Mouse (Mus musculus): ENCODE measurements around the gene Prcd.
A peak's percentile ranks its signal among the peaks of the same experiment; 100 is the strongest.
"Not testable (repeated sequence)": the region's sequence is repeated elsewhere in the genome, so short reads cannot be mapped to it uniquely, and the experiment has no call there.

Prcd gene

DNA sequence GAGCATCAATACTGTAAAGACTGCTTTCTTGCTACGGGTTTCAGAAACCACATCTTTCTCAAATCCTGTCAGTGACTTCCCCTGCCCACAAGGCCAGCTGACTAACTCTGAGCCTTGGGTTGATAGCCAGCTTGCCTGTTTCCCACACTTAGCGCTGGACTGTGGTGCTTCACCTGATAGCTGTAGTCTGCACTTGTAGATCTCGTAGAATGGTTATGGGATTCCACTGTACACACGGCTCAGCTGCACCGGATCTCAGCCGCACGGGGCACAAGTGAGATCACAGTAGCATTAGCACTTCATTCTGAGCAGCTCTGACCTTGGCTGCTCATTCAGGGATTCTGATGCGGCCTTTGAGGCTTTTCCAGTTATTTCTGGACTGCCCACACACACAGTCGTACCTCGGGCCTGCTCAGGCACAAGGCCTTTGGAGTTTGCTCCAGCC lies 15.1 kb downstream of the Prcd start:
- peak; percentile 62 for DNase-seq (ENCODE audit: low read depth, low spot score)

DNA sequence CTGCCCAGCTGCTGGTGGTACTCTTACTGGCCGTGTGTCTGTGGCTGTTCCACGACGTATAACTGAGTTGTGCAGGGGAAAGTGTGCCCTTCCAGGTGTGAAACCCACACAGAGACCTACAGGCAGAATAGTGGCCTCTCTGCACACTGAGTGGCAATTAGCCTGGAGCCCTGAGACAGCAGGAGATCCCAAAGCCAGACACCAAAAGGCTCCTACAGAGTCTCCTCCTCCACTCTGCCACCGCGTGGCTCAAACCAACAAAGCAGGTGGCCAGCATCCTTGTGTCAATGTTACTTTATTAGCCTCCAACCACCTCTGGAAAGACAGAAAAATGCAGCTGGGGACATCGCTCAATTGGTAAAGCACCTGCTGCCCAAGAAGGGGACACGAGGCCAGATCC lies 15.5 kb downstream of the Prcd start:
- DNase-seq (ENCODE audit: low read depth, low spot score), result no peak

- DNase-seq (ENCODE audit: low read depth, low spot score), result no peak
Measured at GRCm38 (mm10) chr11:116669316-116669715, 16.0 kb downstream of the Prcd start.

DNA sequence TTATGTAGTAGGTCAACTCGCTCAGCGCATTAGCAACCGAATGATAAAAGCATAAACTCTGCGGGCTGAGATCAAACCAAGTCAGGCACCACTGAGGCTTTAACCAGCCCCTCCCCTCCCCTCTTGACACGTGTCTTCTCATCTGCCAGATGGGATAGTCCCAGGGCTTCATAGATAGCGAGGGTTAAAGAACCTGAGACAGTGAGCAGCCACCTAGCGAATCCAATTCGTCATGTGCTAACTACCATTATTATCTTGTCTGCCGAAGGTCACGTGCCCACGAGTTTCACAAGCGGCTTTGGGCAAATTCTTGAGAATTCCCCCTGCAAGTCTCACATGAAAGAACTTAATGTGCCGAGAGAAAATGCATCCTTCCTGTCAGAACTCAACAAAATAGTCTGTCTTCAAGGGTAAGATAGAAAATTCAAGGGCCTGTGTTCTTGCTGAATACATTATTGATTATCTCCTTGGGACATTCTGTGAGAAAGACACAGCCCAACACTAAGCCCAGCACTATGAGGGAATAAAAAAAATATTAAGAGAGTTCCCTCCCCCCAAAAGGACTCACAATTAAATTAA lies 16.5 kb downstream of the Prcd start:
- DNase-seq (ENCODE audit: low read depth, low spot score), result no peak

DNA sequence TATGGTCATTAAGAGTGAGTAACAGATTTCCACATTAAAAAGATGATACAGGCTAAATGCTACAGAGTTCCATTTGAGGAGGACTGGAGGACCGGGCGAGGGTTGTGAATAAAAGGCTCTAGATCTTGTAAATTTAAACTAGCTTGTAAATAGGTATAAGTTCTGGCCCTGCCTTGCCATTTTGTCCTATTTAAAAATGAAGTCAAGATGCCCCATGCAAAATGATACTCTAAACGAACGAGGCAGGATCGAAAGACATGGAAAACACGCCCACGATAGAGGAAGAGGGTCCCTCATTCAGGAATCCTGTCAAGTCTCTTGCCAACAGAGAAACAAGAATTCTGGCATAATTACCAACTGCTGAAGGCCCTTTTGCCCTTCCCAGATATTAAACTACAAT lies 17.1 kb downstream of the Prcd start:
- no peak for DNase-seq (ENCODE audit: low read depth, low spot score)

- peak; percentile 99 for DNase-seq (ENCODE audit: low read depth, low spot score)
Measured at GRCm38 (mm10) chr11:116671112-116671844, 17.9 kb downstream of the Prcd start.

- DNase-seq (ENCODE audit: low read depth, low spot score), result no peak
Measured at GRCm38 (mm10) chr11:116671845-116672434, 18.6 kb downstream of the Prcd start.

DNA sequence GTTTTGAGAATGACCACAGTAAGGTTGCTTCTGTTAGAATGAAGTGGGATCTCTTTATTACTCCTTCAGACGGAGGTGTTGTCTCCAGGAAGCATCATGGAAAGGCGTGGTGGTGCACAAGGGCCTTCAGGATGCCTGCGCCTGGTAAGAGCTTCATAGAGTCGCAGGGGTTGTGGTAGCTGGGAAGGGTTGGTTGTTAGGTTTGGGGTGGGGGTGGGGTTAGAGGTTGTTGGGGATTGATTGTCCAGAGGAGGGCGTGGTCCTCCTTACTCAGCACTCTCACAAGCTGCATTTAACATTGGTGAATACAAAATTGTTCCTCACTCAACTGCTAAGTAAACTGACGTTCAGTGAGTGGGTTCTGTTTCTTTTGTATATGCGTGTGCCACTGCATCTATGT lies 19.3 kb downstream of the Prcd start:
- peak; percentile 90 for DNase-seq (ENCODE audit: low read depth, low spot score)

- no peak for DNase-seq (ENCODE audit: low read depth, low spot score)
Measured at GRCm38 (mm10) chr11:116673410-116673809, 20.1 kb downstream of the Prcd start.

- DNase-seq (ENCODE audit: low read depth, low spot score), result no peak
Measured at GRCm38 (mm10) chr11:116674616-116675379, 21.5 kb downstream of the Prcd start.

- not testable (repeated sequence) for DNase-seq (ENCODE audit: low read depth, low spot score)
Measured at GRCm38 (mm10) chr11:116675429-116675828, 22.1 kb downstream of the Prcd start.

- DNase-seq (ENCODE audit: low read depth, low spot score), result no peak
Measured at GRCm38 (mm10) chr11:116676175-116676976, 23.0 kb downstream of the Prcd start.

GRCm38 (mm10) chr11:116677711-116678441 lies 24.5 kb downstream of the Prcd start:
- no peak for DNase-seq (ENCODE audit: low read depth, low spot score)

DNA sequence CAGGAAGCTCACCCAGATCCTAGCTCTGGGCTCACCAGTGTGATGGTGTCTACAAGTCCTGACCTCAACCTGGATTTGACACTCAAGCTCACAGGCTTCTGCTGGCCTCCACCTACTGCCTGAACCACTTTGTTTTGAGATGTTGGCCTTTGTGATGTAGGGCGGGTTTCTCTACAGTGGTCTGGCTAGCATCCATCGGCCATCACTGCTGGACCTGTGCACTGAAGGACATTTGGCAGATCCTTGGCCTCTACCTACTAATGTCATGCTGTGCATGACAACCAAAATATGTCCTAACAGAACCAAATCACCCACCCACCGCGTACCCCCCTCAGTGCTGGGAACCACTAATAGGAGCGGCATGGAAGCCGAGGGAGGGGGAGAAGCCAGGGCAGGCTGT lies 25.8 kb downstream of the Prcd start:
- DNase-seq (ENCODE audit: low read depth, low spot score), result no peak

DNA sequence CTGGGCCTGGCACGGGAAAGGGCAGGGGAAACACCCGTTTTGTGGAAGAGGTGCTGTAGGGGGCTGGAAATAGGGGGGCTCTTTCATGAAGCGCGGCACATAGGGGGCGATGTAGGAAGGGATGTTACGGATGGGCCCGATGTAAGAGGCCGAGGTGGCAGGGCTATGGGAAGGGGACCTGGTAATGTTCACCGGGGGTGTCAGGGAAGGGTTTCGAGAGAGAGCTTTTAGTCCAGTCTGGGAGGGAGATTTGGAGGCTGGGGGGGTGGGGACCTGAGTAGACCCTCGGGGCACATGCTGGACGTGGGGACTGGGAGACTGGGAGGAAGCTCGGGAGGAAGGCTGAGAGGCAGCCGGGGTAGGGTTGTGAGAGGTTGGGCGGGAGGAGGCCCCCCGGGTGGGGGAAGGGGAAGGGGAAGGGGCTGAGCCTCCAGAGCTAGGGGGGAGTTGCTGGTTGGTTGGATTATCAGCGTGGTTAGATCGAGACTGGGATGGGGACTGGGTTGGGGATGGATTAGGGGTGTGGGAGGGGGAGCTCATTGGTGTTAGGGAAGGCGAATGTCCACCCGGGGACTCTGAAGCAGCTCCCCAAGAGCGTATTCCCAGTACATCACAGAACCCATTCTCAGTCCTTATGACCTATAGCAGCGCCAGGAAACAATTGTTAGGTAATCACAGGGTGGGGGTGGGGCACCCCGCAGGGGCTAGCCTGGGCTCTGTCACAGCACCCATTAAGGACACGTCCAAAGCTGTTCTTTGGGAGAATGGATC lies 27.2 kb downstream of the Prcd start:
- DNase-seq (ENCODE audit: low read depth, low spot score), result no peak

GRCm38 (mm10) chr11:116681147-116681546 lies 27.8 kb downstream of the Prcd start:
- DNase-seq (ENCODE audit: low read depth, low spot score), result no peak

GRCm38 (mm10) chr11:116682501-116683144 lies 29.3 kb downstream of the Prcd start:
- peak; percentile 78 for DNase-seq (ENCODE audit: low read depth, low spot score)

GRCm38 (mm10) chr11:116683777-116684176 lies 30.4 kb downstream of the Prcd start:
- DNase-seq (ENCODE audit: low read depth, low spot score), result no peak

GRCm38 (mm10) chr11:116685729-116686128 lies 32.4 kb downstream of the Prcd start:
- no peak for DNase-seq (ENCODE audit: low read depth, low spot score)

Data from ZHBTc4 (cell line).